Mouse (Mus musculus) brain, embryonic 14.5 days (tissue): ENCODE data around the gene Eef1akmt2.

Source experiments
- CTCF ChIP-seq: fragments of 200-500 bp; IDR thresholded peaks from 2 replicates; pipeline ENCODE4 v1.5.1; 2012; ENCODE audit warnings: inconsistent platforms, mild to moderate bottlenecking, moderate library complexity, borderline replicate concordance; ENCODE audit not compliant: insufficient read depth, insufficient read length; ENCODE audit errors: extremely low read depth
- POLR2A ChIP-seq: fragments of 200-500 bp; IDR thresholded peaks from 2 replicates; pipeline ENCODE4 v1.6.1; 2012; ENCODE audit warnings: mild to moderate bottlenecking, inconsistent platforms, borderline replicate concordance; ENCODE audit not compliant: poor library complexity, insufficient read depth, insufficient read length, severe bottlenecking; ENCODE audit errors: extremely low read depth

DNA sequence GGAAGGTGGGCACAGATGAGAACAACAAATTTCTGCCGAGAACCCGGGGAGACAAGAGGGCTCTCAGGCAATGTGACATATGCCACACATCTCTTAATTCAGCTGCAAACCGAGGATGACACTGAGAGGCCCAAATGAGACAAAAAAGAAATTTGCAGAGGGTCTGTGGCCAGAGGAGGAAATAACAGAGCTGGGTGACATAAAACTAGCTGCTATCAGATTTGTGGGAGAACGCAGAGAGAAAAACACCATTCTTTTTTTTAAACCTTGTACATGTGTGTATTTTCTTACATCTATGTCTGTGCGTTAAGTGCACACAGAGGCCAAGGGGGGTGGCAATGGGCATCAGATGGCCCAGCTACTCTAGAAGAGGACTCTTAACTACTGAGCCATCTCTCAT is 57.3 kb downstream of the Eef1akmt2 start:
- no peak for TF ChIP-seq CTCF
- no peak for TF ChIP-seq POLR2A
